Mouse (Mus musculus) thymus, adult 2 months (tissue): ENCODE data around the gene Rfc1. TPM values are rescaled to one million over a fixed set of nuclear protein-coding genes. Genes with fewer than 3 reads are reported as not detected.

Source experiments
- DNase-seq: peaks from one replicate; pipeline ENCODE4 v3.0.0; 2021
- H3K27ac ChIP-seq: fragments of 200-500 bp; 2 replicates; pipeline ENCODE4 v1.5.1; 2012; ENCODE audit warnings: low read length, control low read depth; ENCODE audit not compliant: control insufficient read depth, insufficient read depth
- H3K27me3 ChIP-seq: fragments of 200-500 bp; 2 replicates; pipeline ENCODE4 v1.6.1; 2012; ENCODE audit warnings: mild to moderate bottlenecking, low read length, moderate library complexity, mixed read lengths; ENCODE audit not compliant: control insufficient read depth, insufficient read depth
- H3K36me3 ChIP-seq: fragments of 200-500 bp; 2 replicates; pipeline ENCODE4 v1.6.1; 2012; ENCODE audit warnings: mild to moderate bottlenecking, low read length, moderate library complexity; ENCODE audit not compliant: control insufficient read depth, insufficient read depth
- H3K4me1 ChIP-seq: fragments of 200-500 bp; replicated peaks from 2 replicates; pipeline ENCODE4 v1.6.1; 2012; ENCODE audit warnings: low read length; ENCODE audit not compliant: control insufficient read depth, insufficient read depth
- H3K4me3 ChIP-seq: fragments of 200-500 bp; 2 replicates; pipeline ENCODE4 v1.5.1; 2012; ENCODE audit warnings: mild to moderate bottlenecking, low read length, control low read depth, moderate library complexity; ENCODE audit not compliant: control insufficient read depth, insufficient read depth
- CTCF ChIP-seq: fragments of 200-500 bp; IDR thresholded peaks from 2 replicates; pipeline ENCODE4 v1.5.1; 2012; ENCODE audit warnings: mild to moderate bottlenecking, control low read depth, low read length, moderate library complexity, borderline replicate concordance; ENCODE audit not compliant: control insufficient read depth, poor library complexity, insufficient read depth; ENCODE audit errors: extremely low read depth
- POLR2A ChIP-seq: fragments of 200-500 bp; IDR thresholded peaks from 2 replicates; pipeline ENCODE4 v1.6.1; 2012; ENCODE audit warnings: mild to moderate bottlenecking, low read length, control low read depth, moderate library complexity; ENCODE audit not compliant: control insufficient read depth, poor library complexity, insufficient read depth; ENCODE audit errors: extremely low read depth
- WGBS: fragments of 180-500 bp; shearing (Covaris S2); methylation state at CpG from one replicate; pipeline ENCODE4 v1.1.7; 2018; 5-methylcytosine and 5-hydroxymethylcytosine counted together
- polyA plus RNA-seq: library from polyadenylated mRNA; depleted of rRNA; stranded (reverse); fragments of >200 nt; gene quantifications from 2 replicates; pipeline ENCODE4 v1.2.3, GENCODE M21; 2012

The Rfc1 gene
- polyA plus RNA-seq, 1 experiment = 20.0 TPM

GRCm38 (mm10) chr5:65354985-65355384, 19.5 kb upstream of the Rfc1 start:
- Histone ChIP-seq H3K27ac (no peak overlapping the region), H3K27me3 (no peaks in the 10 kb centered on the region), H3K4me1 (no peaks in the 10 kb centered on the region), H3K36me3 (no peaks in the 10 kb centered on the region), H3K4me3 (no peak overlapping the region)
- DNase-seq = no peak
- 80% methylated on average over 5 of the region's 5 CpGs for WGBS
- no peak for TF ChIP-seq POLR2A
- no peak for TF ChIP-seq CTCF

GRCm38 (mm10) chr5:65354097-65354496, 18.6 kb upstream of the Rfc1 start:
- Histone ChIP-seq H3K4me1 (no peaks in the 10 kb centered on the region), H3K27me3 (no peaks in the 10 kb centered on the region), H3K4me3 (no peak overlapping the region), H3K27ac (no peak overlapping the region), H3K36me3 (no peaks in the 10 kb centered on the region)
- TF ChIP-seq POLR2A = no peak
- no peak for TF ChIP-seq CTCF
- no peak for DNase-seq
- WGBS = 94% methylated on average over 3 of the region's 3 CpGs

DNA sequence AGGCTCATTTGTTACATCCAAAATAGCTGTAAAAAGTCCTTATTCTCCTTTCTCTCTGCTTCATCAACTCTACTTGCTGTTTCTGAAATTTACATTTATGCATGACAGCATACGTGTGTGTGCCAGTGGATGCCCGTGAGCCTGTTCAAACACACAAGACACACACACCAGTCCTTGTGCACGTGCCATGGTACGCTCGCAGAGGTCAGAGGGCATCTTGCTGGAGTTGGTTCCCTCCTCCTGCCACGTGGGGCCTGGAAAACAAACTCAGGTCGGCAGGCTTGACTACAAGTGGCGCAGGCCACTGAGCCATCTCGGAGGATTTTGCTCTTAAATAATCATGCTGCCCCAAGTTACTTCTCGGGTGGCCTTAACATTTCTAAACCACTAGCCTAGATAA, 15.0 kb upstream of the Rfc1 start:
- H3K4me3 ChIP-seq = no peak overlapping the region
- 90% methylated on average over 10 of the region's 10 CpGs for WGBS
- no peak overlapping the region for H3K27ac ChIP-seq
- no peak for DNase-seq
- no peak for TF ChIP-seq CTCF
- no peak for TF ChIP-seq POLR2A
- H3K4me1 ChIP-seq = no peaks in the 10 kb centered on the region
- no peaks in the 10 kb centered on the region for H3K27me3 ChIP-seq
- no peaks in the 10 kb centered on the region for H3K36me3 ChIP-seq

DNA sequence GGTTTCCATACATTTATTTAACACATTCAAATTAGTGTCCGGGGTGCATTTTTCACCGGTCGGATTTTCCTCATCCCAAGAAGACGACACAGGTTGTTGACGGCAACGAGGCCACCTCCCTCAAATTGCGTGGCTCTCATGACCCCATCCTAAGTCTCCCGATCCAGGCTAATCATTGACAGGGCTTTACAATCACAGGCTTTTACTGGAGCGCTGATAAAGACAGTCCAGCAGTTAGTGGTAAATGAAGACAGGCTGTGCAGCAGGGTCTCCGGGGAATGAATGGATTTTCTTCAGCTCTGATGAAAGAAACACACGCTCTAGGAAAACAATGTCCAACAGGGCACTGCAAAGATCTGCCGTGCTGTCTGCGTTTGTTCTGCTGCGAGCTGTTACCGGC, 12.7 kb upstream of the Rfc1 start, which contains the start of gene Klb:
Gene Klb, plus strand, starts transcription at position 147 of the 400 bp plus-strand sequence.
- WGBS = 92% methylated on average over 15 of the region's 15 CpGs
- no peak for DNase-seq
- Histone ChIP-seq H3K4me1 (no peaks in the 10 kb centered on the region), H3K27me3 (no peaks in the 10 kb centered on the region), H3K36me3 (no peaks in the 10 kb centered on the region), H3K4me3 (no peak within 1 kb of the TSS), H3K27ac (no peak within 1 kb of the TSS)
- TF ChIP-seq POLR2A (no peak), CTCF (no peak)

DNA sequence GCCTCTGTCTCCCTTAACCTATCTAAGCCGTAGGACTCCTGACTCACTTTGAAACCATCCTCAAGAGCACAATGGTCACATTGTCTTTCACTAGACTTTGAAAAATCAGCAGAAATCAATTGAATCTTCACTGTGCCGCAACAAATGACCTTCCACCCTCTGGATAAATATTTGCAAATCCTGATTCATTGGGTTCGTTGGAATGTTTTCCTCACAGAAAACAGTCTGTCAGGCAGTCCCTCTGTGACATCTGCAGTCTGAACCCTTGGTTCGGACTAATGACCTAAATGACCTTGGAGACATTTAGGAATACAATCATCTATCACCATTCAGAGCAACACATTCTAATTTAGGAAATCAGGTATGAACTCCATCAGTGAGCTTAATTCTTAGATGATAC, 4.7 kb upstream of the Rfc1 start:
- Histone ChIP-seq H3K4me1 (no peaks in the 10 kb centered on the region), H3K27me3 (no peaks in the 10 kb centered on the region), H3K4me3 (no peak overlapping the region), H3K36me3 (no peaks in the 10 kb centered on the region), H3K27ac (no peak overlapping the region)
- no peak for DNase-seq
- 89% methylated on average over 4 of the region's 4 CpGs for WGBS
- TF ChIP-seq CTCF (no peak), POLR2A (no peak)

- TF ChIP-seq CTCF (no peak), POLR2A (no peak)
- H3K27ac ChIP-seq = no peak overlapping the region
- DNase-seq = no peak
- no peaks in the 10 kb centered on the region for H3K36me3 ChIP-seq
- peaks cover 2% of the 10 kb centered on the region; the same call in 1 of the 2 replicates for H3K4me1 ChIP-seq
- H3K27me3 ChIP-seq = no peaks in the 10 kb centered on the region
- H3K4me3 ChIP-seq = no peak overlapping the region
- 77% methylated on average over 6 of the region's 6 CpGs for WGBS
Measured at GRCm38 (mm10) chr5:65338394-65338793, 2.9 kb upstream of the Rfc1 start.

DNA sequence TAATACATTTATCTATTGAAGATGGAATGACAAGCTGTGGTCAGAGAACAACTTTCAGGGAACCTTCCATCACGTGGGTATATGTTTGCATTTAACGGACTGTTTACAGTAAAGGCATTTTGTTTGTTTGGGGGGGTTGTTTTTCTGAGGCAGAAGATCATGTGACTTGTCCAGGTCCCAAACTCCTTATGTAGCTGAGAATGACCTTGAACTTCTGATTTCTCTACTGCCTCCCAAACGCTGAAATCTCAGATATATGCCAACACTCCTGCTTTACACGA, 545 bp upstream of the Rfc1 start:
- Histone ChIP-seq H3K27me3 (no peaks in the 10 kb centered on the region), H3K36me3 (no peaks in the 10 kb centered on the region), H3K4me1 (peaks cover 2% of the 10 kb centered on the region; the same call in 1 of the 2 replicates), H3K27ac (no peak overlapping the region), H3K4me3 (no peak overlapping the region)
- DNase-seq = no peak
- 32% methylated on average over 4 of the region's 4 CpGs for WGBS
- TF ChIP-seq CTCF (no peak), POLR2A (no peak)
